Mouse (Mus musculus): ENCODE results near the gene Rps27l.

Rps27l gene

DNA sequence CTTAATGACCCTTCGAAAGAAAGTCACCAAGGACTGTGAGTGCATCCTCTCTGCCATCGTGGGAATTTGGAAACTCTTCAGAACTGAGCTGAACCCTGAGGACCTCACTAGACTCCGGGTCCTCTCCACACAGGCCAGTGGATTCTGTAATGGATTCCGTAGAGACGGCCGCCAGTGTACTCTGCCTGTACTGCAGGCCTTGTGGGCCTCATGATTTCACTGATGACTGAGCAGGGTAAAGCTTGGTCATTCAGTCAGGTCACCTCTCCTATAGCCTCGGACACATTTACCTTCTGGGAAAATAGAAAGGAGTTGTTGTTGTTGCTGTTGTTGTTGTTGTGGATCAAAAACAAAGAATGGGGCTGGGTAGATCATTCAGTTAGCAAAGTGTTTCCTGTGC is 36.2 kb downstream of the Rps27l start:
- no peak for DNase-seq (ENCODE audit: low read depth, low spot score)

DNA sequence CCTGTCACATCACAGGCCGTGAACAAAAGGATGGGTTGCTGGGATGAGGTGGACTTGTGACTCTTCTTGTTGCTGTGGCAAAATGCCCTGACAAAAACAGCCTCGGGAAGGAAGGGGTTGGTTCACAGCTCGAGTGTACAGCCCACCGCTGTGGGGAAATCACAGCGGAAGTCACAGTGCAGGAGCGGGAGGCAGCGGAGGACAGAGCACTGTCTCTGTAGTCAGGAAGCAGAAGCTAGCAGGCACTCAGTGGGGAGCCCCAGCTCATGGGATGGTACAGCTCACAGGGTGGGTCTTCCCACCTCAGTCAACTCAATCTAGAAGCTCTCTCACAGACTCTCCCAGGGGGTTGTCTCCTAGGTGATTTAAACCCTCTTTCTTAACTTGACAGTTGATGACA is 39.5 kb downstream of the Rps27l start:
- no peak for DNase-seq (ENCODE audit: low read depth, low spot score)

DNA sequence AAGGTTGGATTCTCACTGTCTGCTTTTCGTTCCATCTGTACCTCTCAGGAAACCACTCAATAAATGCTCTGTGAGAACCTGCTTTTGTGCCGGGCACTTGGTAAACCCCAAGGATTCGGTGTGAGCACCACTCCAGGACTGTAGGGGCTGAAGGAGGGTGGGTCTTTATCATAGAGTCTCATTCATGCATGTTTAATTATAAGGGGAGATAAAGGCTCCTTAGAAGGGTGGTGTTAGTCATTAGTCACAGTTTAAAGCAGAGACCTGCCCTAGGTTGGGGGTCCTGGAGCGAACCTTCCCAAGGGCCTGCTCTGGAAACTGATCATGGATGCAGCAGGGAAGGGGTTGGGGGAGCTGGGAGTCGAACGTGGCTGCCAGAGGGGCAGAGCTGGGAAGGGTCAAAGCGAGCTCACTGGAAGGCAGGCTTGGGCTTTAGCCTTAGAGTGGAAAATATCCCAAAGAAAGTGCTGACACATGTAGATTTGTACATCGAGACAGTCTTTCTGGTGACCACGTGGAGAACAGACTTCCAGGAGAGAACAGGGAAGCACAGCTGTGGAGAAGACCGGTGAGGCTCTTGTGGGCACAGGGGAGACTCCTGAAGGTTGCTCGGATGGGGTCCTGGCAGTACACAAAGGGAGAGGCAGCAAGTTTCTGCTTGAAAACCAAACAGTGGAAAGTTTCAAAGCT is 42.5 kb downstream of the Rps27l start:
- DNase-seq (ENCODE audit: low read depth, low spot score) = no peak

DNA sequence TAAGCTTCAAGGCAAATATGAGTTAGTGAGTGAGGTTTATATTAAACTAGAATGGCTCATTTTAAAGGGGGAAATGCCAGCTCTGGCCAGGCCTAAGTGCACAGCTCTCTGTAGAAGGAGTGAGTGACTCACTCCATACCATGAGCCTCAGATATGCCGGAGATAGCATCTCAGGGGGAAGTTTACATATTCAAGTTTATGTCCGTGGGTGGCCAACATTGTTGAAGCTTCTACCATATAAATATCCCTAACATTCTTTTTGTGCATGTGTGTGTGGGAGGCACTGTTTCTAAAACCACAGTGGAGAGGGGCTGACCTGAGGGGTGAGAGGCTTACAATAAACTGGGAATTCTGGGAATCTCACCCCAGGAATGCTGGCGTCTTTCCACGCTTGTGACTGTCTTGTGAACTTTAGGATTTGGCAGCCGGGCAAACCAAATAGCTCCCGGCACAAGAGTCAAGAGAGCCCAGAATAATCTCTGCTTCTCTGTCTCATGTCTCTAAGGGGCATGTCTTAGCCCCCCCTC is 43.1 kb downstream of the Rps27l start:
- no peak for DNase-seq (ENCODE audit: low read depth, low spot score)

DNA sequence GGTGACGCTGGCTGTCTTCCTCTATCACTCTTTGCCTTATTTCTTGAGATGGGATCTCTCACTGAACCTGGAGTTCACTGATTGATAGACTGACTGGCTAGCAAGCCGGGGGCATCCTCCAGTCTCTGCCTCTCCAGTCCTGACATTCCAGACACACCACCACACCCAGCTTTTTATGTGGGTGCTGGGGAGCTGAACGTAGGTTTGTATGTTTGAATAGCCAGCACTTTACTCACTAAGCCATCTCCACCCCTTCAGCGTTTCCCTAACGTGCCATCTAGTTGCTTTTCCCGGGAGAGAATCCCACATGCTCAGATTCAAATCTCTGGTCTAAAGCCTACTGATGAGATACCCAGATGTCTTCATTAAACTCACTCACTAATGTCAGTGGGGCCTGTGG is 43.7 kb downstream of the Rps27l start:
- no peak for DNase-seq (ENCODE audit: low read depth, low spot score)

DNA sequence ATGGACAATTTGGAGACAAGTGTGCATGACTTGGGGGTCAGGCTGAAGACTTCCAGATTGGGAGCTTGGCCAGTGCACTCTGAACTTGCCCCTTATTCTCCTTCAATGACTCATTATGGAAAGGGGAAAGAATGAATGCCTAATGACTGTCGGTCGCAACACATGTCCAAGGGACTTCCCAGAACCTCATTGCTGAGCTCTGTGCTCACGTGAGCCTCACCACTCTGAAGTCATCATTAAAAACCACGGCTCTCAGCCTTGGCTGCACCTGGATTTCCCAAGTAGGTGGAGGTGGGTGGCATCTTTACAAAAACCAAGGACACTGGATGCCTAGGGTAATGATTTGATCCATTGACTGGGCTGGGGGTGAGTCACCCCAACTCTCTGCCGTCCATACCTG is 44.2 kb downstream of the Rps27l start:
- no peak for DNase-seq (ENCODE audit: low read depth, low spot score)

DNA sequence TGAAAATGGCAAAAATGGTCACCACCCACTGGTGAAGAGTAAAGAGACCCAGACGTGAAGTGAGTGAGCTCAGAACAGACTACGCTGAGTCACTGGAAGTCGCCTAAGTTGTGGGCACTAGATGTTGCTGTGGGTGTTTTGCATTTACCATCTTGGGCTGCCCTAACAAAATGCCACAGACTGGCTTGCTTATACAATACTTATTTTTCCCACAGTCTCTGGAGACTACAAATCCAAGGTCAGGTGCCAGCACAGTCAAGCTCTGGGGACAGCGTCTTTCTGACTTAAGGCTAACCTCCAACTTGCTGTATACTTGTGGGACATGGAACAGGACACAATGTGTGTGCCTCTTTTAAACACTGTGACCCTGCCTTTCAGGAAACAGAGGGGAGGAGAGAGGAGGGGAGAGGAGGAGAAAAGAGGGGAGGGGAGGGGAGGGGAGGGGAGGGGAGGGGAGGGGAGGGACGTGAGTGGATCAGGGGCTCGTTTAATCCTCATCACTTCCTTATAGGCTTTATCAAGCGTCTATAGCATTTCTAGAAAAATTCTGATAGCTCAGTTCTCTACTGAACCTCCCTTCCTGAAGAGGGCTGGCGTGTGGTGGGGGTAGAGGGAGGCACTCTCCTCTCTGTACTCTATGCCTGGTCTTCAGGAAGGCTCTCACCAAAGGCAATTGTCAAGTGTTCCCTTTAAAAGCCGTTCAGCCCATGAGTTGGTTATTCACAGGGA is 45.3 kb downstream of the Rps27l start:
- DNase-seq (ENCODE audit: low read depth, low spot score) = no peak

DNA sequence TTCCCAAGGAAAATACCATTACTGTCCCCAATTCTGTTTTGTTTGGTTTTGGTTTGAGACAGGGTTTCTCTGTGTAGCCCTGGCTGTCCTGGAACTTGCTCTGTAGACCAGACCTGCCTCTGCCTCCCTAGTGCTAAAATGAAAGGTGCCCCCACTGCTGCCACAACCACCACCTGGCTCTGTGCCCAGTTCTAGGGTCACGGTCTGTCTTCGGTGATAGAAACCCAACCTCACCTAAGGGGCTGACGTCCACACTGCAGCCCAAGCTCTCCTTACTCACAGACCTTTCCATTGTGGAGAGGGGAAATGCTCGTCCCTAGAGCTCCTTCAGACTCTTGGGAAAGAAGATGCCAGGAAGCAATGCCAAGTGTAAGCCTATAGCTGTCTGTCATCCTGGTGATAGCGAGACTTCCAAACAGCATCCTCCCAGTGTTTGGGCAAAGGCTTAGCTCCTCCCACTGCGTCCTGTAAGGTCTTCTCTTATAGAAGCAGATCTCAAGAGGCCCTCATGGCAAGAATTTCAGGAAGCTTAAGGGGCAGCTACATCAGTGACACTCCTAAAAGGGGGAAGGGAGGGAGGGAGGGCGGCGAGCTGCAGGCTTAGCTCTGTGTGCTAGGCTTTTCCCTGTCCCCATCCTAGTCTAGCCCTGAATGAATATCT is 46.0 kb downstream of the Rps27l start:
- no peak for DNase-seq (ENCODE audit: low read depth, low spot score)

Data from R1 (cell line).